Mouse (Mus musculus) liver (tissue): ENCODE measurements around the gene Sema4a.
"Not testable (repeated sequence)": the region's sequence is repeated elsewhere in the genome, so short reads cannot be mapped to it uniquely, and the experiment has no call there.

ENCODE experiments used
- DNase-seq: peaks from one replicate; pipeline ENCODE4 v3.0.0-alpha.2; 2020; ENCODE audit warnings: mixed read lengths

The Sema4a gene

GRCm38 (mm10) chr3:88455588-88456264 is 5.3 kb downstream of the Sema4a start:
- DNase-seq: no peak

- no peak for DNase-seq
Measured at GRCm38 (mm10) chr3:88454762-88455587, 6.0 kb downstream of the Sema4a start.

DNA sequence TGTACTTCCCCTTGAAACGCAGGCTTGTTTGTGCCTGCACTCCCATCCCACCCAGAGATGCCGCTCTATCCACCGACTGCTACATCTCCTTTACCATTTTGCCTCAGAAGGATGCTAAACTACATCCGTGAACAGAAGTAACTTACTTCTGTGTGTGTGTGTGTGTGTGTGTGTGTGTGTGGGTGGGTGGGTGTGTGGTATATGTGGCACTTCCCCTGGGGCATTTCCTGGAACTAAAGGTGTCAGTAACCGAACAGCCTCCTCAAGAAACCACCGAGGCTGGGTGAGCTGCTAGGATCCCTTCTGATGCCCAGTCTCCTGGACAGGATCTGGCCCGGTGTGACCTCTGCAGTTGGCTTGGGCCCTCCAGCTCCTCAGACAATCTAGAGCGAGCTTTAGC is 7.0 kb downstream of the Sema4a start:
- no peak for DNase-seq

GRCm38 (mm10) chr3:88453369-88453768 is 7.6 kb downstream of the Sema4a start:
- no peak for DNase-seq

- DNase-seq: no peak
Measured at GRCm38 (mm10) chr3:88452716-88453115, 8.3 kb downstream of the Sema4a start.

GRCm38 (mm10) chr3:88452246-88452645 is 8.7 kb downstream of the Sema4a start:
- DNase-seq: no peak

- no peak for DNase-seq
Measured at GRCm38 (mm10) chr3:88450379-88451131, 10.4 kb downstream of the Sema4a start.

DNA sequence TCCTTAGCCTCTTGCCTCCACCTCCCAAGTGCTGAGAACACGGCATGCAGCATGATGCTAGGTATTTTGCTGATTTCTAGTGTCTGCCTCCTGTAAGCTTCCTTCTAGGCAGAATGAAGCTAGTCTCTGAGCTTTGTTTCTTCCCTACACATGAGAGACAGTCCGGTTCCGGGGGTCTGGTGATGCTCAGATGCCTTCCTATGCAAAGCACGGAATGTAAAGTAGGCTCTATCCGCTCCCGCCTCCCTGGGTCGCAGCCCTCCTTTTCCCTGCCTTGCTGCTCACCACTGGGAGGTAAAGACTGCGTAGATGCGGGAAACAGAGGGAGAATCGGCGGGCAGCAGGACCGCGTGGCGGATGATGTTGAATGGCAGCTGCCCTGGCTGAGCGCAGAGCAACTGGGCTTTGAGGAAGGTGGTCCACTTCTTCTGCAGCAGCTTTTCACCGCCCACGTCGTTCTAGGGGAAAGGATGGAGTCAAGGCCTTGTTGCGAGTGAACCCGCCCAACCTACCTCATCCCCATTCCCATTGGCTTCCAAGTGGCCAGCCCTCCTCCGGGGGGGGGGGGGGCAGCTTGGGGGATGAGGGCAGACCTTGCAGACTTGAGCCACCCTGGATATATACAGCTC is 11.5 kb downstream of the Sema4a start:
- DNase-seq: peak; percentile 32

- no peak for DNase-seq
Measured at GRCm38 (mm10) chr3:88448443-88448842, 12.5 kb downstream of the Sema4a start.

DNA sequence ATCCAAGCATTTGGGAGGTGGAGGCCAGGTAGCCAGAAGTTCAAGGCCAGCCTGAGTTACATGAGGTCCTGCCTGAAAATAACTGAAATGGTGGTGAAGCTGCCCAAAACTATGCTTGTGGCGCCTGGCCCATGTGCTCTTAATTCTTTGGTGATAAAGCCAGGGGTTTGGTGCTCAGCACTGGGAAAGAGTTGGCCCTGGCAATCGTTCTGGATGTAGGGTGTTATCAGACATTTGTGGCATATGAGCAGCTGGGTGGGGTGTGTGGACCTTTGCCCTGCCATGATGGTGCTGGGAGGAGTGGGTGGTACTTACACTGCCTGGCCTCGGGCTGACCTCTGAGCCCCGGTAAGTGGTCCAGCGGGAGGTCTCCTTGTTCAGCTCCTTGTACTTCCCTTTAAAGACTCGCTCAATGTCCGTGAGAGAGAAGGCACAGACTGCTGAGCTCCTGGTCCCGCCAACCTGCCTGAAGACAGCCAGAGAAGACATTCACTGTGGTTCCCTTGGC is 13.3 kb downstream of the Sema4a start:
- DNase-seq: no peak

DNA sequence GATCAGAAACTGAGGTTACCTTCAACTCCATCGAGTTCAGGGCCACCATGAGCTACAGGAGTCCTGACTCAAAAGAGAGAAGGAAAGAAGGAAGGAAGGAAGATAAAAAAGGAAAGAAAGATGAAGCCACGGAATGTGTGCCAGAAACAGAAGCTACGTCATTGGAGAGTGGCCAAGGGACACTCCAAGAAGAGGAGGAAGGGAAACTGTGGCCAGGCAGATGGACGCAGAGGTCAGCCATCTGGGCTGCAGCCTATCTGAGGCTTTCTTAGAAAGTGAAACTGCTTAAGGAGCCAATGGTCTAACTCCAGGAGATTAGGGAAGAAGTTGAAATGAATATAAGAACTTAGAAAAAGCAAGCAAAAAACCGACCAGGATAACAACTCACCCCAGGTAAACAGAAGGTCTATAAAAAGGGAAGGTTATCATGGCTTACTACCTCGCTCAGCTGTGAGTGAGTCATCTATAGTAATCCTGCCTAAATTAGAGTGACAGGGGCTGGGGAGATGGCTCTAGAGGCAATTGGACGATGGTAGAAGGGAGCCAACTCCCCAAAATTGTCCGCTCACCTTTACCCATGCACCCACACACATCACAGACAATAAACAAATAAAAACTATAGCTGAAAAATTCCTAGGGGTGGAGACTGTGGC is 14.4 kb downstream of the Sema4a start:
- no peak for DNase-seq

DNA sequence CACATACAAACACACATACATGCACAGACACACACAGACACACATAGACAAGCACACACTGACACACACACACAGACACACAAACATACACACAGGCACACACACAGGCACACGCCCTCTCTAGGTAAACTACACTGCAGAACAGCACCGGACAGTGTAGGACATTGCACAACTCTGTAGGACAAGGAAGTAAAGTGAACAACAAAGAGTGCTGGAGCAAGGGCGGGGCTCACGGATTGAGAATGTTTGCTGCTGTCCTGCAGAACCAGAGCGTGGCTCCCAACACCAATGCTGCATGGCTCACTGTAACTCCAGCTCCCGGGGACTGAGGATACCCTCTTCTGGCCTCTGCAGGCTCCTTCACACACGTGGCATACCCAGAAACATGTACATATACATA is 18.1 kb downstream of the Sema4a start:
- peak; percentile 26 for DNase-seq

- no peak for DNase-seq
Measured at GRCm38 (mm10) chr3:88442488-88442887, 18.5 kb downstream of the Sema4a start.

GRCm38 (mm10) chr3:88440500-88441381 is 20.2 kb downstream of the Sema4a start:
- peak; percentile 37 for DNase-seq

DNA sequence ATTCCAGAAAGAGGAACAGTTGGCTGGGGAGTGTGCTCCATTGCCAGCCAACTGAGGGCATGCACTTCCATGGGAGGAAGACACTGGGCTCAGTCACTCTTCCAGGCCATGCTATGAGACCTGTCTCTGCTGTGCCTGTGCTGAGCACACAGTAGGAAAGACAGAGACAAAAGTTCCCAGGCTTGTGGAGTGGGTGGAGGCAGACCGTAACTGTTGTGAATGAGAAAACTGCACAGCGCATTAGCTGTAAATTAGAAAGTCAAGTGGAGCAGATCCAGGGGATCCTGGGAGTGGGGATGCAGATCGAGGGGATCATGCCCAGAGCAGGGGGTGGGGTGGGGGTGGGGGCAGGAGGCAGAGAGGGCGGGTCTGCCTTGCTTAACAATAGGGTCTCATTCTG is 21.4 kb downstream of the Sema4a start:
- no peak for DNase-seq

DNA sequence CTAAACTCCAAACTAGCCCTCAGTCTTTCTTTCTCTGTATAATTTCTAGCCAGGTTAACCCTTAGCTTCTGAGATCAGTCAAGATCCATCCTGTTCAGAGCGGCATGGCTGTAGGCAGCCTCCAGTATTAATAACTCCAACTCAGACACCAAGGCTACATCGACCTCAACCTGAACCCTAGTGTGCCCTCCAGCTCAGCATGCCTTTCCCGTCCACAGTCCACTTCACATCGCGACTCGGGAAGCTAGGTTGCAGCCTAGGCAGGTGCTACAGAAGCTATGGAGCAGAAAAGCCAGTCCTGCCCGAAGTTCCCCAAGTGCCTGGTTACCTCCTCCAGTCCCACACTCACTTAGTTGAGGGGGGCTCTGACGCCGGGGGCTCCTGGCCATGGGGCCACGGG is 23.5 kb downstream of the Sema4a start:
- no peak for DNase-seq

GRCm38 (mm10) chr3:88436395-88437201 is 24.4 kb downstream of the Sema4a start:
- DNase-seq: peak; percentile 48

GRCm38 (mm10) chr3:88435515-88435914 is 25.5 kb downstream of the Sema4a start:
- DNase-seq: no peak

DNA sequence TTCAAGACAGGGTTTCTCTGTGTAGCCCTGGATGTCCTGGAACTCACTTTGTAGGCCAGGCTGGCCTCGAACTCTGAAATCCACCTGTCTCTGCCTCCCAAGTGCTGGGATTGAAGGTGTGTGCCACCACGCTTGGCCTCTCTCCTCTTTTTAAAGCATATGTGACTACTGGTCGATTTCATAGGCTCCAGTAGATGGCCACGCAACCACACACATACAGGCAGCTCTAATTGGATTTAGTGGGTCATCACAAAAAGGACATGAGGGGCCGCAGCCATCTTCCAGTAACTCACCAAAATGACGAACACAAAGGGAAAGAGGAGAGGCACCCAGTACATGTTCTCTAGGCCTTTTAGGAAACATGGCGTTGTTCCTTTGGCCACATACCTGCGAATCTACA is 32.3 kb downstream of the Sema4a start:
- not testable (repeated sequence) for DNase-seq

DNA sequence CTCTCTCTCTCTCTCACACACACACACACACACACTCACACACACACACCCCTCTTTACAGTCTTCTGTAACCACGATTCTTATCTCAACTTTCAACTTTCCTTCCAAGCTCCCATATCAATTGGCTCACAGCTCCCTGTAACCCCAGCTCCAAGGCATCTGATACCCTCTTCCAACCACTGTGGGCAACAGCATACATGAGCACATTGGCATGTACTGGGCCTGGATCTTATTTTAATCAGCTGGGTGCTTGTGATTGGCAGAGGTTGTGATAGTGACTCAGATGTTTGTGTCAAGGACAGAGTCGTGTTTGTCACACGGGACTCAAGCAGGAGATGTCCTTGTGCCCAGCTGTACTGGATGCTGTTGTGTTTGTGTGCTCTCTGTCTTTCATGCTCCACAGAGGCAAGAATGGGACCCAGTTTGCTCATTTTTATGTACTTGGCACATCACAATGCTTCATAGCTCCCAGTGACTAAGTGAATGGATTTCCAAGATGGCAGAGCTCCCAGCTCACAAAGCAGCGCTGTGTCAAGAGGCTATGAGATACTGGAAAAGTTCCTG is 33.6 kb downstream of the Sema4a start:
- no peak for DNase-seq
